Mouse (Mus musculus) CH12.LX (cell line): ENCODE measurements around the gene Opcml. TPM values are rescaled to one million over a fixed set of nuclear protein-coding genes. Genes with fewer than 3 reads are reported as not detected.

ENCODE experiments used
- DNase-seq: peaks from one replicate; pipeline ENCODE4 v3.0.0-alpha.2; 2013; ENCODE audit errors: extremely low read depth
- H3K27ac ChIP-seq: 2 replicates; pipeline ENCODE4 v1.5.1; 2012; ENCODE audit warnings: low read depth, mild to moderate bottlenecking, control low read depth, moderate library complexity; ENCODE audit not compliant: insufficient read depth
- H3K27me3 ChIP-seq: replicated peaks from 2 replicates; pipeline ENCODE3; 2012; ENCODE audit warnings: inconsistent platforms
- H3K36me3 ChIP-seq, 2 experiments: replicated peaks in 1 of 2; 2 replicates each; pipeline versions ENCODE3 to v1.6.1; 2012; ENCODE audit warnings: inconsistent platforms in 1 of 2, low read length in 1 of 2, mild to moderate bottlenecking in 1 of 2, mixed read lengths in 1 of 2, moderate library complexity in 1 of 2; ENCODE audit not compliant: control insufficient read depth in 1 of 2, insufficient read depth in 1 of 2
- H3K4me1 ChIP-seq, 2 experiments: 2 replicates each; pipeline ENCODE4 v1.6.1; 2012; ENCODE audit warnings: inconsistent platforms in 1 of 2, moderate library complexity in 1 of 2; ENCODE audit not compliant: insufficient read depth in 2 of 2, control insufficient read depth in 1 of 2
- H3K4me2 ChIP-seq: 2 replicates; pipeline ENCODE4 v1.6.1; 2012; ENCODE audit warnings: low read depth, mild to moderate bottlenecking, control low read depth; ENCODE audit not compliant: poor library complexity, insufficient read depth, severe bottlenecking
- H3K4me3 ChIP-seq, 3 experiments: fragments of 150-350 bp in 1 of 3; sonication (generic) in 1 of 3; replicated peaks in 1 of 3; 2 replicates each; pipeline versions ENCODE3 to v1.5.1; 2011 to 2012; ENCODE audit warnings: low read depth in 2 of 3, low read length in 2 of 3, mild to moderate bottlenecking in 2 of 3, moderate library complexity in 2 of 3, control low read depth in 1 of 3, improper control_type of control experiment in 1 of 3, inconsistent platforms in 1 of 3, mixed read lengths in 1 of 3; ENCODE audit not compliant: poor library complexity in 1 of 3
- H3K79me2 ChIP-seq: replicated peaks from 2 replicates; pipeline ENCODE4 v1.6.1; 2012; ENCODE audit warnings: mild to moderate bottlenecking, moderate library complexity; ENCODE audit not compliant: control insufficient read depth, poor library complexity, insufficient read depth, severe bottlenecking; ENCODE audit errors: extremely low read depth
- H3K9ac ChIP-seq: 2 replicates; pipeline ENCODE4 v1.6.1; 2012; ENCODE audit warnings: low read depth, mild to moderate bottlenecking, control low read depth, moderate library complexity; ENCODE audit not compliant: insufficient read depth
- H3K9me3 ChIP-seq: replicated peaks from 2 replicates; pipeline ENCODE3; 2012; ENCODE audit warnings: low read length, inconsistent platforms, mixed read lengths
- BHLHE40 ChIP-seq: IDR thresholded peaks from 2 replicates; pipeline ENCODE4 v1.6.1; 2011; ENCODE audit warnings: mild to moderate bottlenecking, low read depth, low read length, improper control_type of control experiment
- CTCF ChIP-seq, 2 experiments: IDR thresholded peaks in 1 of 2; conservative IDR thresholded peaks in 1 of 2; 2 replicates each; pipeline ENCODE4 v1.5.1; 2011 to 2012; ENCODE audit warnings: low read depth in 2 of 2, low read length in 2 of 2, improper control_type of control experiment in 1 of 2, inconsistent platforms in 1 of 2, mild to moderate bottlenecking in 1 of 2, moderate library complexity in 1 of 2
- E2F4 ChIP-seq: IDR thresholded peaks from 2 replicates; pipeline ENCODE4 v1.6.1; 2011; ENCODE audit warnings: low read depth, low read length, improper control_type of control experiment; ENCODE audit not compliant: insufficient replicate concordance
- EP300 ChIP-seq: IDR thresholded peaks from 2 replicates; pipeline ENCODE4 v1.6.1; 2011; ENCODE audit warnings: low read length, improper control_type of control experiment
- ETS1 ChIP-seq: conservative IDR thresholded peaks from 2 replicates; pipeline ENCODE4 v1.6.1; 2012; ENCODE audit warnings: low read depth, mild to moderate bottlenecking, inconsistent platforms, low read length, improper control_type of control experiment, moderate library complexity
- GABPA ChIP-seq: IDR thresholded peaks from 2 replicates; pipeline ENCODE4 v1.6.1; 2012; ENCODE audit warnings: low read depth, low read length, improper control_type of control experiment, inconsistent platforms; ENCODE audit not compliant: insufficient replicate concordance
- JUN ChIP-seq: IDR thresholded peaks from 2 replicates; pipeline ENCODE4 v1.6.1; 2011; ENCODE audit warnings: low read depth, mild to moderate bottlenecking, low read length, improper control_type of control experiment, moderate library complexity; ENCODE audit not compliant: insufficient read depth
- JUND ChIP-seq: conservative IDR thresholded peaks from 2 replicates; pipeline ENCODE4 v1.6.1; 2011; ENCODE audit warnings: low read depth, low read length, improper control_type of control experiment
- KAT2A ChIP-seq: IDR thresholded peaks from 2 replicates; pipeline ENCODE4 v1.6.1; 2012; ENCODE audit warnings: low read length, improper control_type of control experiment, inconsistent platforms; ENCODE audit not compliant: insufficient replicate concordance
- MAZ ChIP-seq: IDR thresholded peaks from 2 replicates; pipeline ENCODE4 v1.6.1; 2012; ENCODE audit warnings: low read depth, mild to moderate bottlenecking, inconsistent platforms, low read length, improper control_type of control experiment, moderate library complexity
- MXI1 ChIP-seq: IDR thresholded peaks from 2 replicates; pipeline ENCODE4 v1.6.1; 2011; ENCODE audit warnings: mild to moderate bottlenecking, low read depth, low read length, improper control_type of control experiment
- MYC ChIP-seq: IDR thresholded peaks from 2 replicates; pipeline ENCODE4 v1.6.1; 2011; ENCODE audit warnings: low read depth, mild to moderate bottlenecking, improper control_type of control experiment, low read length
- PAX5 ChIP-seq: IDR thresholded peaks from 2 replicates; pipeline ENCODE4 v1.6.1; 2012; ENCODE audit warnings: low read length, inconsistent platforms, mixed read lengths
- POLR2A ChIP-seq: IDR thresholded peaks from 2 replicates; pipeline ENCODE4 v1.6.1; 2011; ENCODE audit warnings: low read depth, mild to moderate bottlenecking, improper control_type of control experiment, low read length
- RCOR1 ChIP-seq: conservative IDR thresholded peaks from 2 replicates; pipeline ENCODE4 v1.6.1; 2012; ENCODE audit warnings: low read depth, mild to moderate bottlenecking, inconsistent platforms, low read length, improper control_type of control experiment
- SIN3A ChIP-seq: IDR thresholded peaks from 2 replicates; pipeline ENCODE4 v1.6.1; 2012; ENCODE audit warnings: low read length, improper control_type of control experiment, inconsistent platforms
- UBTF ChIP-seq: IDR thresholded peaks from 2 replicates; pipeline ENCODE4 v1.6.1; 2012; ENCODE audit warnings: low read depth, mild to moderate bottlenecking, inconsistent platforms, low read length, improper control_type of control experiment, moderate library complexity
- USF2 ChIP-seq: conservative IDR thresholded peaks from 2 replicates; pipeline ENCODE4 v1.6.1; 2011; ENCODE audit warnings: low read depth, low read length, improper control_type of control experiment
- ZC3H11A ChIP-seq: IDR thresholded peaks from 2 replicates; pipeline ENCODE4 v1.6.1; 2012; ENCODE audit warnings: low read depth, mild to moderate bottlenecking, inconsistent platforms, low read length, improper control_type of control experiment
- ZMIZ1 ChIP-seq: IDR thresholded peaks from 2 replicates; pipeline ENCODE4 v1.6.1; 2012; ENCODE audit warnings: low read depth, mild to moderate bottlenecking, inconsistent platforms, low read length, improper control_type of control experiment
- dilution Hi-C: fragments of 300-500 bp; cut with MboI; formaldehyde crosslinking; loops from 2 replicates; pipeline ENCODE4 v1.14.3; 2020; ENCODE audit warnings: low sequenced_read_pairs; ENCODE audit not compliant: extremely low pct_unique_long_range_greater_than_20kb, extremely low pct_ligation_motif_present
- in situ Hi-C: fragments of 300-500 bp; cut with MboI; formaldehyde crosslinking; loops from 3 replicates; pipeline ENCODE4 v1.14.3; 2019; ENCODE audit warnings: low sequenced_read_pairs, low pct_ligation_motif_present, low pct_unique_long_range_greater_than_20kb, mixed read lengths
- polyA plus RNA-seq: library from polyadenylated mRNA; unstranded; fragments of >175 nt; gene quantifications from 2 replicates; pipeline ENCODE4 v1.2.1, GENCODE M21; 2012; ENCODE audit warnings: low read depth; ENCODE audit not compliant: insufficient read length
- total RNA-seq, 2 experiments: library from RNA; depleted of rRNA; stranded (reverse); fragments of 300-350 nt in 1 of 2; fragments of >200 nt in 1 of 2; gene quantifications; 2 replicates each; pipeline ENCODE4 v1.2.3; 2012 to 2014

Gene Opcml
- total and polyA plus RNA-seq, 3 experiments: 0.34 to 0.60 TPM; not detected in 1

- no peak overlapping the region for H3K27ac ChIP-seq
- no peak overlapping the region for H3K4me2 ChIP-seq
- peaks cover 26% of the 10 kb centered on the region for H3K9me3 ChIP-seq
- no peaks in the 10 kb centered on the region for H3K27me3 ChIP-seq
- in situ Hi-C loops: loop anchor here (25.0 kb wide), 1 partner anchor 765 kb away; no protein-coding TSS in a partner anchor
- DNase-seq: no peak
- dilution Hi-C loops: no loop called here
- no peak overlapping the region for H3K4me3 ChIP-seq
- no peaks in the 10 kb centered on the region for H3K79me2 ChIP-seq
- TF ChIP-seq RCOR1 (no peak), CTCF (conservative IDR thresholded peaks at IDR 0.05 in 1 of 2, IDR thresholded peaks at IDR 0.05 in 1 of 2; ENCODE audit: low read depth in 2 of 2, low read length in 2 of 2) (no peak), POLR2A (no peak), MYC (no peak), PAX5 (no peak), KAT2A (no peak), ETS1 (no peak), ZC3H11A (no peak), GABPA (no peak), UBTF (no peak), E2F4 (no peak), JUND (no peak), MAZ (no peak), BHLHE40 (no peak), MXI1 (no peak), EP300 (no peak), USF2 (no peak), ZMIZ1 (no peak), SIN3A (no peak)
- no peaks in the 10 kb centered on the region for H3K36me3 ChIP-seq
- no peak overlapping the region for H3K9ac ChIP-seq
- H3K4me1 ChIP-seq: no peaks in the 10 kb centered on the region
These were observed 386.5 kb downstream of the Opcml start for GRCm38 (mm10) chr9:28177052-28177451.

- in situ Hi-C loops: loop anchor here (25.0 kb wide), 1 partner anchor 766 kb away; no protein-coding TSS in a partner anchor
- Histone ChIP-seq H3K9me3 (peaks cover 25% of the 10 kb centered on the region), H3K4me1 (no peaks in the 10 kb centered on the region), H3K27me3 (no peaks in the 10 kb centered on the region), H3K9ac (no peak overlapping the region), H3K4me2 (no peak overlapping the region), H3K27ac (no peak overlapping the region)
- dilution Hi-C loops: no loop called here
- TF ChIP-seq JUN: no peak
- TF ChIP-seq, all 38 proteins: peak for 0
- DNase-seq: no peak
- Histone ChIP-seq H3K4me3 (no peak overlapping the region), H3K36me3 (no peaks in the 10 kb centered on the region), H3K79me2 (no peaks in the 10 kb centered on the region)
These were observed 387.7 kb downstream of the Opcml start for GRCm38 (mm10) chr9:28178123-28178887.
